Mouse (Mus musculus): ENCODE data around the gene Rhd. TPM values are rescaled to one million over a fixed set of nuclear protein-coding genes. Genes with fewer than 3 reads are reported as not detected.

Gene Rhd
- total and polyA plus RNA-seq, 3 experiments = 0.79 to 1.3 (median 1.1) TPM

- Histone ChIP-seq H3K4me2 (ENCODE audit: insufficient read depth, low read depth, poor library complexity, severe bottlenecking) (no peak overlapping the region), H3K9ac (ENCODE audit: insufficient read depth, low read depth) (no peak overlapping the region), H3K27me3 (replicated peaks) (peaks cover 6% of the 10 kb centered on the region), H3K9me3 (replicated peaks; ENCODE audit: low read length) (no peaks in the 10 kb centered on the region), H3K4me1 (ENCODE audit: control insufficient read depth in 1 of 2, insufficient read depth in 2 of 2) (no peaks in the 10 kb centered on the region), H3K27ac (ENCODE audit: insufficient read depth, low read depth) (no peak overlapping the region), H3K36me3 (replicated peaks in 1 of 2; ENCODE audit: control insufficient read depth in 1 of 2, insufficient read depth in 1 of 2, low read length in 1 of 2) (peaks cover 40 to 56% of the 10 kb centered on the region in 2 experiments), H3K4me3 (replicated peaks in 1 of 3; ENCODE audit: low read depth in 2 of 3, low read length in 2 of 3, poor library complexity in 1 of 3) (no peak overlapping the region), H3K79me2 (replicated peaks; ENCODE audit: control insufficient read depth, extremely low read depth, insufficient read depth, poor library complexity, severe bottlenecking) (0 out of 2 replicates have a peak, but pooled peaks cover under 1% of the 10 kb centered on the region)
- in situ Hi-C loops (cut with MboI; ENCODE audit: low pct_ligation_motif_present, low pct_unique_long_range_greater_than_20kb, low sequenced_read_pairs) (no loop called here), dilution Hi-C loops (cut with MboI; ENCODE audit: extremely low pct_ligation_motif_present, extremely low pct_unique_long_range_greater_than_20kb, low sequenced_read_pairs) (no loop called here)
- TF ChIP-seq JUND (conservative IDR thresholded peaks at IDR 0.05; ENCODE audit: low read depth, low read length) (no peak), HCFC1 (IDR thresholded peaks at IDR 0.05; ENCODE audit: low read depth, low read length) (no peak), CHD1 (IDR thresholded peaks at IDR 0.05; ENCODE audit: low read depth, low read length) (no peak), ETS1 (conservative IDR thresholded peaks at IDR 0.05; ENCODE audit: low read depth, low read length) (no peak), IRF4 (IDR thresholded peaks at IDR 0.05; ENCODE audit: low read depth, low read length) (no peak), BHLHE40 (IDR thresholded peaks at IDR 0.05; ENCODE audit: low read depth, low read length) (no peak), GABPA (IDR thresholded peaks at IDR 0.05; ENCODE audit: insufficient replicate concordance, low read depth, low read length) (no peak), ZKSCAN1 (IDR thresholded peaks at IDR 0.05; ENCODE audit: borderline replicate concordance, low read depth, low read length) (no peak), NRF1 (IDR thresholded peaks at IDR 0.05; ENCODE audit: low read depth, low read length) (no peak), MAZ (IDR thresholded peaks at IDR 0.05; ENCODE audit: low read depth, low read length) (no peak), E2F4 (IDR thresholded peaks at IDR 0.05; ENCODE audit: insufficient replicate concordance, low read depth, low read length) (no peak), ZC3H11A (IDR thresholded peaks at IDR 0.05; ENCODE audit: low read depth, low read length) (no peak)
- no peak for DNase-seq (ENCODE audit: extremely low read depth)
Observed at GRCm38 (mm10) chr4:134937240-134938176, 73.2 kb downstream of the Rhd start.

GRCm38 (mm10) chr4:134939900-134940299 is 75.6 kb downstream of the Rhd start:
- in situ Hi-C loops (cut with MboI; ENCODE audit: low pct_ligation_motif_present, low pct_unique_long_range_greater_than_20kb, low sequenced_read_pairs) = loop anchor here (10.0 kb wide), 2 partner anchors 205 to 265 kb away; no protein-coding TSS in a partner anchor

More at GRCm38 (mm10) chr4:134939900-134940299, 75.6 kb downstream of the Rhd start:
- Histone ChIP-seq H3K27ac (ENCODE audit: insufficient read depth, low read depth) (no peak overlapping the region), H3K9ac (ENCODE audit: insufficient read depth, low read depth) (no peak overlapping the region), H3K4me1 (ENCODE audit: control insufficient read depth in 1 of 2, insufficient read depth in 2 of 2) (no peaks in the 10 kb centered on the region), H3K4me2 (ENCODE audit: insufficient read depth, low read depth, poor library complexity, severe bottlenecking) (no peak overlapping the region), H3K9me3 (replicated peaks; ENCODE audit: low read length) (no peaks in the 10 kb centered on the region), H3K27me3 (replicated peaks) (peaks cover 24% of the 10 kb centered on the region), H3K36me3 (replicated peaks in 1 of 2; ENCODE audit: control insufficient read depth in 1 of 2, insufficient read depth in 1 of 2, low read length in 1 of 2) (peaks cover 22 to 32% of the 10 kb centered on the region in 2 experiments), H3K79me2 (replicated peaks; ENCODE audit: control insufficient read depth, extremely low read depth, insufficient read depth, poor library complexity, severe bottlenecking) (no peaks in the 10 kb centered on the region), H3K4me3 (replicated peaks in 1 of 3; ENCODE audit: low read depth in 2 of 3, low read length in 2 of 3, poor library complexity in 1 of 3) (no peak overlapping the region)
- TF ChIP-seq ZNF384 (IDR thresholded peaks at IDR 0.05; ENCODE audit: low read depth, low read length) (no peak), BHLHE40 (IDR thresholded peaks at IDR 0.05; ENCODE audit: low read depth, low read length) (no peak), RAD21 (IDR thresholded peaks at IDR 0.05; ENCODE audit: low read depth, low read length) (no peak), KAT2A (IDR thresholded peaks at IDR 0.05; ENCODE audit: insufficient replicate concordance, low read length) (no peak), NRF1 (IDR thresholded peaks at IDR 0.05; ENCODE audit: low read depth, low read length) (no peak), CHD1 (IDR thresholded peaks at IDR 0.05; ENCODE audit: low read depth, low read length) (no peak)
- no peak for DNase-seq (ENCODE audit: extremely low read depth)
- dilution Hi-C loops (cut with MboI; ENCODE audit: extremely low pct_ligation_motif_present, extremely low pct_unique_long_range_greater_than_20kb, low sequenced_read_pairs) = no loop called here

Data from CH12.LX (cell line).